Mouse (Mus musculus) liver, postnatal 0 days (tissue): ENCODE measurements around the gene Itpk1.

Experiments used
- CTCF ChIP-seq: sonication (generic); IDR thresholded peaks from 2 replicates; pipeline ENCODE4 v1.5.1; 2016; ENCODE audit warnings: antibody characterized with exemption, low read depth
- EP300 ChIP-seq: IDR thresholded peaks from 2 replicates; pipeline ENCODE4 v1.6.1; 2016; ENCODE audit warnings: antibody characterized with exemption, low read depth, mild to moderate bottlenecking

- TF ChIP-seq EP300 (no peak), CTCF (no peak)
Measured at GRCm38 (mm10) chr12:102524216-102524615, 180.5 kb downstream of the Itpk1 start.
